Mouse (Mus musculus) liver, embryonic 14.5 days (tissue): ENCODE results near the gene Gm13539.

Source experiments
- CTCF ChIP-seq: IDR thresholded peaks from 2 replicates; pipeline ENCODE4 v1.5.1; 2016; ENCODE audit warnings: antibody characterized with exemption, low read depth, control low read depth
- EP300 ChIP-seq: IDR thresholded peaks from 2 replicates; pipeline ENCODE4 v1.6.1; 2016; ENCODE audit warnings: antibody characterized with exemption, low read depth

DNA sequence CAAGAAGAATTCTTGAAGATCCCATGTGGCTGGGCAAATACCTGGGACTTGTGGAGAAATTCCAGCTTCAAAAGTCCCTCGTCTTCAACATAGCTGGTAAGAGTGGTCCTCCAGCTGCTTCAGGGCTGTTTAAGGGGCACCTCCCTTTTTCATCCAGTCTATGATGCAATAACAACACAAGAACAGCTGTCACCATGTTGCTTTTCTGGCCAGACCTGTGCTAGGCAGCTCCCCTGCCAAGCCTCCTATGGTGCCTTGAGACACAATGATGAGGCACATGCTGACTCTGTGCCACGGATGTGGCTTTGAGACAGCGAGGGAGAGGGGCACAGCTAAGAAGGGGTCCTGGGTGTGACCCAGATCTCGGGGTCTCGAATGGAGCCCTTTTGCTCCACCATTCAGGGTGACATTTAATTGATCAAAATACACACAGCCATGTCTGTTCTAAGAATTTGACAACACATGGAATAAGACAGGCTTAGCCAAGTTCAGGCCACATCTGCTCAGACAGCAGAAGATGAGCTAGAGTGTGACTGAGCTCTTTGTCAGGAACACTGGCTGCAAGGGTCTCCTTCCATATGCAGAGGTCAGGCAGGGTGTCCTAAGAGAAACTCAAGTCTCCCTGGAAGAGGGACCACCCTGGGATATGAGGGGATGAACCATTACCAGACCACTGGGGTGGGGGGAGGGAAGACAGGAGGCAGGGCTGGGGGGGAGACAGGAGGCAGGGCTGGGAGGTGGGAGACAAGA lies 3.7 kb downstream of the Gm13539 start:
- TF ChIP-seq EP300 (no peak), CTCF (no peak)
